Mouse (Mus musculus): ENCODE measurements at regions not wholly inside any gene's neighbourhood (a gene's known extent, or its start where the extent isn't known, plus 50 kb on each side); places are given as distances from the start of the nearest gene placed in this dataset.

- DNase-seq (ENCODE audit: low spot score in 2 of 2), result no peak
Measured at GRCm38 (mm10) chr6:51088641-51089372, 343.7 kb upstream of the Nfe2l3 start.

- no peak for DNase-seq (ENCODE audit: low spot score in 2 of 2)
Measured at GRCm38 (mm10) chr6:51093196-51093595, 339.3 kb upstream of the Nfe2l3 start.

GRCm38 (mm10) chr6:51094304-51094703, 338.2 kb upstream of the Nfe2l3 start:
- no peak for DNase-seq (ENCODE audit: low spot score in 2 of 2)

GRCm38 (mm10) chr6:51097488-51097887, 335.0 kb upstream of the Nfe2l3 start:
- no peak for DNase-seq (ENCODE audit: low spot score in 2 of 2)

DNA sequence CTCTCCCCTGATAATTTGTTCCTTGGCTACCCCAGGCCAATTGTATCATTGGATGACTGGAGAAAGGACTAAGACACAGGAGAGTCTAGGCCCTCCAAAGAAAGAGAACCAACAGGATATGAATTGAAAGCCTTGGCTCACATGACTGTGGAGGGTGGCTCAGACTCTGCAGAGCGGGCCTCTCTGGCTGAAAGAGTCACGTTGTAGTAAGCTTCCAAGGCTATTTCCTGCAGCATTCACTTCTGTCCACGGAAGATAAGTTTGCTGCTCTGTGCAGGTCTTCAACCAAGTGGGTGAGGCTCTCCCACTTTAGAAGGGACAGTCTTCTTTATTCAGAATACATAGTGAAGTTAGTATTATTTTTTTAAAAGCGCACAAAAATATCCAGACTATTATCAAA, 332.1 kb upstream of the Nfe2l3 start:
- no peak for DNase-seq (ENCODE audit: low spot score in 2 of 2)

DNA sequence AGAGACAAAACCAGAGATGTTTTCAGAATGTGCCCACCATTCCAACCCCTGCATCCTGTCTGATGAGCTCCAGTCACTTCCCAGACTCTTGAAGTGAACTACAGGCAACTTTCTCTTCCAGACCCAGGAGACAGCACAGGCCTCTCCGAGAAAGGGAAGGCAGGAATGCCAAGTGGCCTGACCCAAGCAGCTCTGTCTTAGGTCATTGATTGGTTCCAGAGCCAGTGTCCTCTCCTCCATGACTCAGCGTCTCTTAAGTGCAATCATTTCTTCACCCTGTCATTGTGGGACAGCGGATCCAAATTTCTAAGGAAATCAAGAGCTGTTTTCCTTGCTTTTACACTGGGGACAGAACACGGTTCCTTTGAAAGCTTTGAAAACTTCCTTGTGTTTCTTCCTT, 329.2 kb upstream of the Nfe2l3 start:
- DNase-seq (ENCODE audit: low spot score in 2 of 2), result no peak

DNA sequence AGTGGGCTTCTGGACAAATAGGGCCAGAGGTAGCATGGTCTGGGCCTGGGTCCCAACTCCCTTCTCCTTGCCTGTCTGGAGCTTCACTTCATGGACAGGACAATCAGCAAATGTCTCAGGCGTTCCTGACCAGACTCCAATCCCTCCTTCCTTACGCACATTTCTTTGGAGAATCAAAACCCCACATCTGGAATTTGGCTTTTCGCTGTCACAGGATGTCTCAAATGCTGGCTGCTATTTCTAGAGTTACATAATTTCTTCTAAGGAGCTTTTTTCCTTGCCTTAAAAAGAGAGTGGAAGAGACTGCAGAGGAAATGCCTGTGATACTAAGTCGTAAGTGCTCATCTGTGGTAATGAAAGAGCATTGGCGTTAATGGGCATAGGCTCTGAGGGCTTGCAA, 328.1 kb upstream of the Nfe2l3 start:
- DNase-seq (ENCODE audit: low spot score in 2 of 2), result no peak

DNA sequence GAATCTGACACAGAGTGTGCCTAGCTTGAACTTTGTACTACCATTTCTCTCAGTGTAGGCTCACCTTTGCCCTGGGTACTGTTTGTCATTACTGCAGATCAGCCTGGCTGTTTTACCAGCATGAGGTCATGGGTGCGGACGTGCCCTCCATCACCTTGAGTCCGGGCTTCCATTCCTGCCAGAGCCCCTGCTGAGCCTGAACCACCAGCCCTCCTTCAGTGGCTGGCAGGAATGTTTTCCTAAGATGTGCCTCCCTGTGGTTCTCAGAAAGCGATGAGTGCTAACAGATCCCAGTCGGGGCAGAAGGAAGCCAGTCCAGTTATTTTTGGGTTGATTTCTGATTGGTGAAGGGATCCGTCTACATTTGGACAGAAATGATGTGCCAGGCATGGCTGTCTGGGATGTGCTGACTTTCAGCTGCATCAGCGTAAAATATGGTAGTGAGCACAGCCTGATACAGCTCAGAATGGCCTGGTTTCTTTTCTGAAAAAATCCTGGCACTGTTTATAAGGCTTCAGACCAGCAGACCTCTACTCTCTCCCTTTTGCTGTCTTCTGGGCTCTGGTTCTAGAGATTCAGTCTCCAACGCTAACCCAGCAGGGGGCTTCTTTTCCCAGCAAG, 324.0 kb upstream of the Nfe2l3 start:
- DNase-seq (ENCODE audit: low spot score in 2 of 2), result no peak

GRCm38 (mm10) chr6:51110596-51110995, 321.9 kb upstream of the Nfe2l3 start:
- DNase-seq (ENCODE audit: low spot score in 2 of 2), result no peak

GRCm38 (mm10) chr6:51114604-51115333, 317.7 kb upstream of the Nfe2l3 start:
- DNase-seq (ENCODE audit: low spot score in 2 of 2), result no peak

- DNase-seq (ENCODE audit: low spot score in 2 of 2), result no peak
Measured at GRCm38 (mm10) chr6:51118833-51119535, 313.5 kb upstream of the Nfe2l3 start.

DNA sequence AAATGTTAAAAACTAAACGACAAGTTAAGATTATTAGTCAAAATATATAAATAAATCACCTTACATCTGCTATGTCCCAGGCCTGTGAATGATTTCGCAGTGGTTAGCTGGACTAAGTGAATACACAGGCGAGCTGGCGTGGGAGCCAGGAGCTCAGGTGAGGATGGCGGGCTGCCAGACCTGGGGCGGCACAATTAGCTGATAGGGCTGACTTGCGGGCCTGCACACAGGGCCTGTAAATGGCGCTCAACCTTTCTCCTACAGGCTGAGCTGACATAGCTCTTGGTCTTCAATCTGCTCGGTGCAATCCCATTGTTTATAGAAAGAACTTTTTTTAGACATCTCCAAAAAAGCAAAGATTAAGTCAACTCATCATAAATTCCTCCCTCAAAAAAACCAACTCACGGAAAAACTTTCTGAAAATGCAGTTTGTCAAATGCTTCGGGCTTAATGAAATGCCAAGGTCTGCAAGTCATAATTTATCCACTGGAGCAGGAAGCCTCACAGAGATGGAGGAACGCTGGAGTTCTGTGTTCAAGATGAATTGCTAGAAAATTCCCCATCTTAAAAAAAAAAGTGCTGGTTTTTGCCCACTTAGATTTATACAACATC, 312.7 kb upstream of the Nfe2l3 start:
- no peak for DNase-seq (ENCODE audit: low spot score in 2 of 2)

- DNase-seq (ENCODE audit: low spot score in 2 of 2), result no peak
Measured at GRCm38 (mm10) chr6:51122941-51123340, 309.5 kb upstream of the Nfe2l3 start.

- DNase-seq (ENCODE audit: low spot score in 2 of 2), result no peak
Measured at GRCm38 (mm10) chr6:51127851-51128250, 304.6 kb upstream of the Nfe2l3 start.

GRCm38 (mm10) chr6:51129096-51129495, 303.4 kb upstream of the Nfe2l3 start:
- no peak for DNase-seq (ENCODE audit: low spot score in 2 of 2)

DNA sequence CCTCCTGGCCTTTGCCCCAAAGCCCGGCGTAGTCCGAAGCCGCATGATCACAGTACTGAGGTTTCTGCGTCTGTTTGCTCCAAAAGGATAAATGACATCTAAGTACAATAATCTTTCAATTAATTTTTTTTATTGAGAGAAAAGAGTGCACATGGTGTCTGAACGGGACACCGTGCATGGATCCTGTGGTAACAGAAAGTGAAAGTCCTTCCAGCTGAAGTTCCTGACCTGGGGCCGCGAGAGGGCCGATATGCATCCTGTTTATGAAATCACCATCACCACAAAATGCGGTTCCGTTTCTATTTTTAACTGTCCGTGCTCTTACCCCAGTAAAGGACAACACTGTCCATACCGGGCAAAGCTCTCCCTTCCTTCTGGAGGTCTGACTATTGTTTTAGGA, 302.9 kb upstream of the Nfe2l3 start:
- no peak for DNase-seq (ENCODE audit: low spot score in 2 of 2)

DNA sequence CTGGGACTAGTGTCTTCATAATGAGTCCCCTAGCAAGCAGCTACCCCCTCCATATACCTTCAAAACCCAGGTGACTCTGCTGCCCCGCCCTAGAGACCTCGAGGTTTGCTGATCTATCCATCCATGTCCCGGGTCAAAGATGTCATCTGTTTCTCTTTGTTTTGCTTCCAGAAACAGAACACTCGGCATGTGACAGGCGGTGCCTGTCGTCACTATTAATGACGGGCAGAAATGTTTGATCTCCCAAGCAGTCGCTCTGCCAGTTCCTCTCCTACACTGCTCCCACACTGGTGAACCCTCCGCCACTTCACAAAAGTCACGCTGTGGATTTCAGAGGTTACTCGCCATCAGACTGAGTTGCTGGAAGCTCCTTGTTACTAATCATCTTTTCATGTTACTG, 287.7 kb upstream of the Nfe2l3 start:
- no peak for DNase-seq (ENCODE audit: low spot score in 2 of 2)

GRCm38 (mm10) chr6:51145863-51146262, 286.6 kb upstream of the Nfe2l3 start:
- no peak for DNase-seq (ENCODE audit: low spot score in 2 of 2)

DNA sequence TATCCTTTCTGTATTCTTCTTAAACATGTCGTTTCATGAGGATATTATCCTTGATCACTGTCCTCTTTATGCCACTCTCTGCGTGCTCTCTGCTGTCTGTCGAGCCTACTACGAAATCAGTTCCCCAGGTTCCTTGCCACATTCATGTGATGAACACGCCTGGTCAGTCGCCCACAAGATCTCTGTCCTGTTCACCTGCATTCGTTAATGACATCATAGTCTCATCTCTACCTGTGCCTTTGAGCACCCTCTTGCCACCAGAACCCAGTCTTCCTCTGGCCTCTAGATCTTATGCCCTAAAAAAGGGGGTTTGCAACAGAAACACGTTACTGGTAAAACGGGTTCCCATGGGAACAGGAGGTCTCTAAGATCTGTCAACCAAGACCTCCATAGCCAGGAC, 283.6 kb upstream of the Nfe2l3 start:
- no peak for DNase-seq (ENCODE audit: low spot score in 2 of 2)

- DNase-seq (ENCODE audit: low spot score in 2 of 2), result no peak
Measured at GRCm38 (mm10) chr6:51150066-51150465, 282.4 kb upstream of the Nfe2l3 start.

DNA sequence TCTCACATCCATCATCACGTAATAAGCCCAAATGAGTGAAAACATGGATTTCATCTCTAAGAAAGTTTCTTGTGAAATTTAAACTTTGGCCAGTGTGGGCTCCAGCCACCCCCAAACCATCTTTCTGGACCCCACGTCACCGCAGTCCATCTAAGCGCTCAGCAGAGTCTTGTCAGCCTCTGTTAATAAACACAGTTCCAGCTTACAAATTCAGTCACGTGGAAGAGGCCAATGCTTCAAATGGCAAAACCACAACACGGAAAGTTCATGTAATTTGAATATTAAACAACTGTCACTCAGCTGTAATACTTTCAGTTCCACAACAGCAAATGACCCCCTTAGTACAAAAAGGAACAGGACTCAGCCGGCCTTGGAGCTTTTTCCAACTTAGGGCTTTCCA, 282.0 kb upstream of the Nfe2l3 start:
- DNase-seq (ENCODE audit: low spot score in 2 of 2), result no peak

Data from adrenal gland, postnatal 4 days (tissue).